Mouse (Mus musculus): ENCODE data around the gene Ubl3.

DNA sequence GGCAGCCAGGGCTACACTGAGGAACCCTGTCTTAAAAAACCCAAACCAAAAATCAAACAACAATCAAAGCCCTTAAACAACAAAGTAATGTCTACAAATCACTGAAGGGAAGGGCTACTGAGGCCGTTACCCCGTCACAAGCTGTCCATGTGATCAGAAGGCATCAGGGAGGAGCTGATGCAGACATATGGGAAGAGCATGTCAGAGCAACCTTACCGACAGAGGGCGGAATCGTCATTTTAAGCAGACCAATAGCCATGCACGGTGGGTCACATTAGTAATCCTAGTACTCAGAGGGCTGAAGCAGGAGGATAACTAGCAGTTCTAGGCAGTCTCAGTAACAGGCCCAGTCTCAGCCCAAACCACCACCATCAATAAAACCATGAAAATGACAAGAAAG lies 56.6 kb downstream of the Ubl3 start:
- TF ChIP-seq POLR2A (IDR thresholded peaks at IDR 0.05; ENCODE audit: low read depth, low read length) (no peak), CTCF (IDR thresholded peaks at IDR 0.05; ENCODE audit: extremely low read depth, insufficient read depth, insufficient read length, insufficient replicate concordance) (no peak)
